Mouse (Mus musculus) retina, embryonic 14.5 days (tissue): Measurements from ENCODE around the gene Upb1.
"Not testable (repeated sequence)": the region's sequence is repeated elsewhere in the genome, so short reads cannot be mapped to it uniquely, and the experiment has no call there.

Source experiments
- DNase-seq: peaks from one replicate; pipeline ENCODE4 v3.0.0-alpha.2; 2015; ENCODE audit warnings: low spot score

The Upb1 gene

DNA sequence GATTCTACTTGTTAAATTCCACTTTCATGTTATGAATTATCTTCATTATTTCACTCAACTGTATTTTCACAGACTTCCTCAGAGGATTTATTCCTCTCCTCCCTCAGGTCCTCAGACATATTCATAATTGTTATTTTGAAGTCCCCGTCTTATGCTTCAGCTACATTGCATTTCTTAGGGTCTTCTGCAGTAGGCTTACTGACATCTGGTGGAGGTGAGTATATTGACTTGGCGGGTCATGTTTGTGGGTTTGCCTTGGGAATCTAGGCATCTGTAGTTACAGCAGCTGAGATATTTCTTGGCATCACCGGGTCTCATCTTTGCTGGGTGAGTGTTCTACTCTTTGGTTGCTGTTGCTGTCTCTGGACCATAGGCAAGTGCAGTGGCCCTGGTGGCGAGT is at the start of gene Upb1:
TSS of gene Upb1 (plus strand) at position 158 of the 400 bp plus-strand sequence.
- DNase-seq: no peak

DNA sequence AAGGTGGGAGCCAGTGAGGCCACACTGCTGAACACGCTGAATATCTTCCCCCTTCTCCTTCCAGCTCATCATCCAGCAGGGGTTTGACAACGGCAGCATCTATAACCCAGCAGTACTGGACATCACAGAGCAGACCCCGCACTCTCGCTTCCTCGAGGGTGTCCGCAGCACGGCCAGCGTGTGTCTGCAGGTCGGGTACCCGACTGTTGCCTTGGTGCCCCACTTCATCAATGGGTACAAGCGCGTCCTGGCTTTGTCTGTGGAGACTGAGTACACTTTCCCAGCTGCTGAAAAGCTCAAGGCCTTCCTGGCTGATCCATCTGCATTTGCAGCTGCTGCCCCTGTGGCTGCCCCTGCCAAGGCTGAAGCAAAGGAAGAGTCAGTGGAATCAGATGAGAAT is 48.4 kb upstream of the Upb1 start:
- no peak for DNase-seq

DNA sequence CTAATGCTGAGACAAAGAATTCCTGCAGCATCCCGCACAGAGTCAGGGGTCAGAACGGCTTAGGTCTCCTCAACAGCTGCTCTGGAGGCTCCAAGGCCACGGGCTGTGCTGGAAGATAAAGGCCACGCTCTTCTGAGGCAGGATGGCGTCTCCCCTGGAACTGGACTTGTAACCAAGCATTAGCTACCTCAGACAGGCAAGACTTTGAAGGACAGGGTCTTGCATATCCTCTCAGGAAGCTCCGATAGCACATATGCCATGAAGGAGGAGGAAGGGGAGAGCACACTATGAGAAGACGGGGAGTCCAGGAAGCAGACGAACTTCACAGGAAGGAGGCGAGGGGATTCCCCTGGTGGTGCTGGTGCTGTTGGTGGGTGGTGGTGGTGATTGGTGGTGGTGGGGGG is 47.1 kb upstream of the Upb1 start:
- not testable (repeated sequence) for DNase-seq

DNA sequence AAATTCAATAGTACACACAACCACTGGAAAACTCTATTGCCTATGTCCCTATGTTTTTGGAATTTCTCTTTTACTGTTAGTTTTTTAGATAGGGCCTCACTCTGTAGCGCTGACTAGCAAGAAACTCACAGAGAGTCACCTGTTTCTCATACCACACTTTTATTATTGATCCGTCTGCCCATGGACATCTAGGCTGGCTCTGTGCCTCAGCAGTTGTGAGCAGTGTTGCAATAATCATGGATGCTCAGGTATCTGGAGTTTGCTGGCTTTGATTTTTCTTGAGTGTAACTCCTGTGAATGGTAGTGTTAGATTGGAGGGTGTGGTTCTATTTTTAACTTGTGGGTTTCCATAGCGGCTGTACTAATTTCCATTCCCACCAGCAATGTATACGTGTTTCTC is 45.6 kb upstream of the Upb1 start:
- DNase-seq: no peak

DNA sequence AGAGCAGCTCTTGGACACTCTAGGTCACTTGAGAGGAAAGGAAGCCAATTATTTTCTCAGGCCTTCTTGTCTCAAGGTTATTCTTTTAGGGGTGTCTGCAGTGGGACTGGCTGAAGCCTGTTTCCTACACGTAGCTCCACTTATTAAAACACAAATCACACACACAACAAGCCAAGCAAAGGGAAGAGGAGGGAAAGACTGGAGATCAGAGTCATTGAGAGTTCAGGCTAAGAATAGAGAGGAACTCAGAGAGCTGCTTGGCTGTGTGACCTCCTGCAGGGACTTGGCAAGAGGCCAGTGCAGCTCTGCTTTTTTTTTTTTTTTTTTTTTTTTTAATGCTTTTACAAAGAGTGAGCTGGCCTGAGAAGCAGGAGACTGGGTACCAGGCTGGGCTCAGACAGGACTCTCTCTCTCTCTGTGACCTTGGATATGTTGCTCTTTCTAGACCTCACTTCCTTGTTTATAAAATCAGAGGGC is 36.7 kb upstream of the Upb1 start:
- DNase-seq: peak; percentile 61

DNA sequence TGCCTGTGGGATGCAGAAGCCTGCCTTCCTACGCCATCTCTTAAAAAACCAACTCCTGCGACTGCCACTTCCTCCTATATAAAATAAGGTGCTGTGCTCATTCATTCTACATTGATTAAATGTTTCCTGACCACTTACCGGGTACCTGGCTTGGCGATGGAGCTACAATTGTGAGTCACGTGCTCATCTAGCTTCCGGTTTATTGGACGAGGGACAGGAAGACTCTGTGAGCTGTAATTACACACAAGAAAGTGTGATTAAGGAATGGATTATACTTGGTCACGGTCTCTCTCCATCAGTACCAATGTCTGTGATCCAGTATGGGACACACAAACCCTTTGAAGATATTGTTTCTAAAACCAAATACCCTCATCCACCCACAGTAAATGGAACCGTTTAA is 36.1 kb upstream of the Upb1 start:
- DNase-seq: no peak

DNA sequence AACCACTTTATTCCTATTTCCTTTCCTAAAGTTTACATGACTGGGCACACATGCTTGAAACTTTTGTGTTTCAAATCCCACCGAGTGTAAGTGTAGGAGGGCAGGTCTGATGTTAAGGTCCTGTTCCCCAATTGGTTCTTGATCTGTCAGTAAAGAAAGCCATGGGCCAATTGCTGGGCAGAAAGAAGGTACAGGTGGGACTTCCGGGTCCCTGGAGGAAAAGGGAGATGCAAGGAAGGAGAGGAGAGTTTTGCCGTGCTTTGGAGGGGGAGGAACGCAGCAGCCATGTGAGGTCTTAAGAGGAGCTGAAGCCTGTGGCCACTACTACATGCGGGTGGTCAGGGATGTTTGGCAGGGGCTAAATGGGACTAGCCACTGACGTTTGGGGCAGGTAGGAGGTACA is 35.7 kb upstream of the Upb1 start:
- no peak for DNase-seq

DNA sequence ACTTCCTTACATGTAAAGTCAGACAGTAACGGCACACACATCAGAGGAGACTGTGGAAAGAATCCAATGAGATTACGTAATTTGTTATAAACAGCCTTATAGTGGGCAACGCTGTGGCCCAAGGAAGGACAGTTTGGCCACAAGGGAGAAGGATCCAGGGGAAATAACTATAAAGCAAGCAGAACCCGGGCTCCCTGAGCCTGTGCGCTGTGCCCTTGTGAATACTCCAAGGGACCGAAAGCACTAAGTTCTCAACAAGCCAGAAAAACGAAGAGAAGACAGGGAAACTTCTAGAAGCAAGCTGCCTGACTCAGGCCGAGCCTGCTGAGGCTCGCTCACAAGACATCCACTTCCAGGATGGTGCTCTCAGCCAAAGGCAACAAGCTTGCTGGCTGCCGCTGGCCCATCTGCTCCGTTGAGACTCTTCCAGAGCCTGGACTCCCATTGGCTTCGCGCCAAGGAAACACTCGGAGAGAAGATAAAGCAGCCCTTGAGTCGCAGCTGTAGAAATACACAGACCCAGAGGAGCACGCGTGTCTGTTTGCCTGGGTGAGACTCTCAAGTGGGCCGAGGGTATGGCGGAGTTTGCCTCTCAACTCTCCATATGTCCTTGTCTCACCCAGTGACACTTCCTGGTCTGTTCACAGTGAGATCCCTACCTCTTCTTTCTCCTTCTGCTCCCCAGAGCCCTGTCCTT is 27.1 kb upstream of the Upb1 start:
- not testable (repeated sequence) for DNase-seq

DNA sequence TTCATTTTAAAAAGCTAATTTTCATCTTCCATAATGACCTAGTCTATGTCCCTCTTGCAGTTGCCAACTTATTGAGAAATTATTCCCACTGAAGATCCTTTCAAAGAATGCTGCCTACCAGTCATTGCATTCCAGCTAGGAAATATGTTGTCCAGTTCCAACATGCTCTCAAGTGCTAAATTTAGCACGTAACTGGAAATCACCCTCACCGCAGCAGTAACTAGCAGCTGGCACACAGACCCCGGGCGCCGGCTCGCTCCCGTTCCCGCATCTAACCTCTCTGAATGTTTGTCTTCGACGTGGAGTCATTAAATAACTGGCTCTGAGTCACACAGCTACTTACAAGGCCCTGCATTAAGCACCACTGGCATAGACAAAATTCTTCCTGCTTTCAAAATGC is 22.2 kb upstream of the Upb1 start:
- DNase-seq: no peak

DNA sequence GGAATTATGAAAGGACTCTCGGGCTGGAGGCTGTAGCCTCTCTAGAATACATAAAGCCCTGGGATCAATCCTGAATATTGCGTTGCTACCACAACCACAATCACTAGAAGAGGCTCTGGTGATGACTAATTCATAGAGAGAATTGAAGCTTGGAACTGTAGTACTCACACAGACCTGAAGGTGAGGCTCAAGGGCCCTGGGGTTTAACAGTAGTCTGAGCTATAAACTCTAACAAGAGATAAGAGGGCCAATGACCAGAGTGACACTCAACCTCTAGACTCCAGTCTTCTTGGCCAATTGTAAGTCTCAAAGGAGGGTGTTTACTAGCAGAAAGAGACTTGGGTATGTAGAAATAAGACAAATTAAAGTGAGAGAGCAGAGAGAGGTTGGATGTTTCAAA is 10.8 kb upstream of the Upb1 start:
- no peak for DNase-seq

DNA sequence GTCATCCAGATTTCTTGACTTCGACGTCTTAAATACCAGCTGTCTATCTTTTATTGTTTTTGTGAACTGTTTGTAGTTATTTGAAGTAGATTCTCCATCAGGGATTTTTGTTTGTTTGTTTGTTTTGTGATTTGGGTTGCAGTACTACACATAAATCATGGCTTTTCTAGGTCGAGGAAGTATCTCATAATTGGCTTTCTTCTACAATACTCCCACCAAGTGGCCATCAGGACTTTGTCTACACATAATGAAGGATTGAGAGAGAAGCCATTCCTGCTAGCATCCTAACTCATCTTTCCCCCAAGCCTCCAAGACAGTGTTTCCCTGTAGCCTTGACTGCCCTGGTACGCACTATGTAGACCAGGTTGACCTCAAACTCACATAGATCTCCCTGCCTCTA is 10.1 kb upstream of the Upb1 start:
- DNase-seq: no peak

DNA sequence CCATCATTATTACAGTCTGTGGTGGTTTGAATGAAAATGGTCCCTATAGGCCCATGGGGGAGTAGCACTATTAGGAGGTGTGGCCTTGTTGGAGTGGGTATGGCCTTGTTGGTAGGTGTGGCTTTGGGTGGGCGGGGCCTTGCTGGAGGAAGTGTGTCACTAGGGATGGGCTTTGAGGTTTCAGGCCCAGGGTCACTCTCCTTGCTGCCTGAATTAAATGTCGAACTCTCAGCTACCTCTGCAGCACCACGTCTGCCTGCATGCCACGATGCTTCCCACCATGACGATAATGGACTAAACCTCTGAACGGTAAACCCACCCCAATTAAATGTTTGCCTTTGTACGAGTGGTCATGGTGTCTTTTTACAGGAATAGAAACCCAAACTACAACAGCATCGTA is 6.1 kb upstream of the Upb1 start:
- no peak for DNase-seq

DNA sequence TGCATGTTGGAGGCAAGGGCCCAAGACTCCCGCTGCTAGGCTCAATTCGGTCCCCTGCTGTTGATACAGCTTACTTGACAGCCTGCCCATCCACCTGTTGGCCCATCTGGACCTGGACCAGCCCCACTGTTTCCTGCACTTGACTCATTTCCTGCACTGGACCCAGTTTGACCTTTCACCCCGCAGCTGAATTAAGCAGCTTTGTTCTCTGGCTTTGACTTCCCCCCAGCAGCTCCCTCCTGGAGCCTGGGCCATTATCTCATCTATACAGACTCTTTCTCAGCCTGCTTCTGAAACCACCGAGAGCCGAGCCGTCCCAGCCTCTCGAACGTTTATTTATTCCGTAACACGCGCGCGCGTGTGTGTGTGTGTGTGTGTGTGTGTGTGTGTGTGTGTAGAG is 3.9 kb upstream of the Upb1 start:
- peak; percentile 20 for DNase-seq

DNA sequence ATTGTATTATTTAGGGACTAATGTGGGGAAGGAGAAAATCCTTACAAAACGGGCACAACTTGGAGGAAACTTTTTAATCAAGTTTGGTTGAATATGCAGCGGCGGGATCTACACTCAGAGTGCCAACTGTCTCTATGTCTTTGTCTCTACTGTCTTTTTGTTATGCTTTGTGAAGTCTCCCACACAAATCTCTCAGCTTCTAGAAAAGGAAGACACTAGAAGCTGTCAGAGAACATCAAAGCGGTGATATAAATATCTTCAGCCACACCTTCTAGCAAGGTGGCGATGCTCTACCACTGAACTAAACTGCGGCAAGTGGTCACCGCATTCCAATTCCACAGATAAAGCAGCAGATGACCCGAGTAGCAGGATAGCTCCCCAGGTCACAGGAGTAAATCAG is 5.0 kb downstream of the Upb1 start:
- DNase-seq: no peak

DNA sequence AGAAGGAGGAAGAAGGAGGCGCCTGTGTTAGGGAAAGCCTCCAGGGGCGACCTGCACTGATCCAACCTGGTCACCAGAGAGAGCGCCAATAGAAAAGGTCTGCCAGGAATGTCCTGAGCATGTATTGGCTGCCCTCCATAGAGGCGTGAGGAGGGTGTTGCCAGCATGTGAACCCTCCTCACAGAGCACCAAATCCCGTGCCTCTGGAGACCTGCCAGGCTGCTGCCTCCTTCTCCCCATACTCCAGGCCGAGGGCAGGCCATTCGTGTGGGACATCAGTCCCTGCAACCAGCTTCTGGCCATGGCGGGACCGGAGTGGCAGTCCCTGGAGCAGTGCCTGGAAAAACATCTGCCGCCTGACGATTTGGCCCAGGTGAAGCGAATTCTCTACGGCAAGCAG is 5.8 kb downstream of the Upb1 start:
- no peak for DNase-seq

DNA sequence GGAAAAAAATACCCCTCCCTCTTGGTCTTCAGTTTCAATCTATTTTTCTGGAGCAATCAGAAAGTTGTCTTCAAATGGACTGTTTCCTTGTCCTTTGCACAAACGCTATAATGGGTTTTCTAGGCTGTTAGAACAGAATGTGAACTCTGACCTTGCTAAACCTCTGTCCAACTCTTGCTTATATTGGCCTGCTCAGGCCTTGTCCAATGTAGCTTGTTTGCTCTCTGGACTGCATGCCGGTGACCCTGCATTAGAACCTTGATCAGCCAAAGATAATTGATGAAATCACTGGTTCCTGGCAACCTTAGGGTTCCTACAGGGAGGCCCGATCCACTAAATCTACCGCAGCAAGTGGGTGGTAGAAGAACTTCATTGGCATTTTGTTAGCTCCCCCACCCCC is 6.8 kb downstream of the Upb1 start:
- no peak for DNase-seq

DNA sequence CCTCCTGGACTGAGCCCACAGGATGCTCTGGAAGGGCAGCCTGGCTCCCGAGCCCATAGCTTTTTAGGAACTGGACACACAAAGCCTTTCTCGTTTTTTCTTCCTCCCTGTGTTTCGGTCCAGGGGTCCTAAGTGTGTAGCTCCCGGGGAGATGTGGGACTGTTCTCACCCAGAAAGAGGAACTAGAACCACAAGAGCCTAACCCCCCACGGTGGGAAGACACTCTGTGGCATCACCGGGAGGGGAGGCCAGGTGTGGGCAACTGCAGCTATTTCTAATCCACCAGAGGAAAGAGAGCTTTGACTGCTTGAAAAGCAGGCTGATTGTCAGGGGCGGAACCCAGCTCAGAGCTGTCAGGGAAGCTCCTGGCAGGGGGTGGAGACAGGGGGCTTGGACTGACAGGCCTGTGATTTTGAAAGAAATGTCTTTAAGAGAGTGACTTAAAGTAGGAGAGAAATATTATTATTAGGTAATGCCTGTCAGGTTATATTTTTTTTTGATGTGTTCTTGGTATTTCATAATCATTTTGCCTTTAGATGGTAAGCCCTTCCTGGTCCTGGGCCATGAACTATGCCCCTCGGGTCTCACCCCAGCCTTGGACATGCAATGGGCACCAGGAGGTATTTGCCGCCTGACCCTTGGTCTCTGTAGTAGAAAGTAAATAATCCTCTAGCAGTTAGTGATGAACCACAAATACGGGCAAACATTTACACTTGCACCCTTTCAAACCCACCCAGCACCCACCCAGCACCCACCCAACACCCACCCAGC is 10.6 kb downstream of the Upb1 start:
- DNase-seq: not testable (repeated sequence)

DNA sequence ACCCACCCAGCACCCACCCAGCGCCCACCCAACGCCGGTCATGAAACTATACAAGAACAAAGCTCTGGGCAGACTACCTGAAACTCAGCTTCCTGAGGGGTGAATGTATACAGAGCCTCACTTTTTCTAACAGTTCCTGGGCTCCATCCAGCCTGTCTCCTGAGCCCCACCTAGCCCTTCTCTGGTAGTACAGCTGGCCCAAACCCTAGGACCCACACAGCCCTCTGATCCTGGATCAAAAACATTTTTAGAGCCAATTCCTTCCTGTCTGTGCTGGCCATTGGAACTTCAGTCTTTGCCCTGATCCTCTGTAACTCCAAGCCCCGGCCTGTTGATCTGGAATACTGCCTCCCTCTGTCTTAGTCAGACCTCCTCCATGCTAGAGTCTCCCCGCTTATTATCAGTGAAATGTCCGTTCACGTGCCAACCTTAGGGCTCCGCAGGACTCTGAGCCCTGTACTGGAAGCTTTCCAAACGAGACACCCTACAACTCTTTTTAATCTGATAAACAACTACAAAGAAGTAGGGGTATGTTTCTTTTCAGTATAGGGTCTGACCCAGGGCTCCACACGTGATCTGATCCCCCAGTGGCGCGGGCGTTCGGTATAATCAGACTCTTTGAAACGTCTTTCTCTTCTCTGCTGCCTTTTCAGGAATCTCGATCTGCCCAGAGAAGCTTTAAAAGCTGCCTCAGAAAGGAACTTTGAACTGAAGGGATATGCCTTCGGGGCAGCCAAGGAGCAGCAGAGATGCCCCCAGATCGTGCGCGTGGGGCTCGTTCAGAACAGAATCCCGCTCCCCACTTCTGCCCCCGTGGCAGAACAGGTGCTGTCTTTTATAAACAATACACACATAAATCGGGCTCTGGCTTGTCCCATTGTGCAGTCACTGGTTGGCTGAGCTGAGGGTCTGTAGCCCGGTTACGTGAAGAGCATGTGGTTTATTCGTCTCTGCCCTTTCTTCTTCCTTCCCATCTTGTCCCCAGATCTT is 11.5 kb downstream of the Upb1 start:
- no peak for DNase-seq

DNA sequence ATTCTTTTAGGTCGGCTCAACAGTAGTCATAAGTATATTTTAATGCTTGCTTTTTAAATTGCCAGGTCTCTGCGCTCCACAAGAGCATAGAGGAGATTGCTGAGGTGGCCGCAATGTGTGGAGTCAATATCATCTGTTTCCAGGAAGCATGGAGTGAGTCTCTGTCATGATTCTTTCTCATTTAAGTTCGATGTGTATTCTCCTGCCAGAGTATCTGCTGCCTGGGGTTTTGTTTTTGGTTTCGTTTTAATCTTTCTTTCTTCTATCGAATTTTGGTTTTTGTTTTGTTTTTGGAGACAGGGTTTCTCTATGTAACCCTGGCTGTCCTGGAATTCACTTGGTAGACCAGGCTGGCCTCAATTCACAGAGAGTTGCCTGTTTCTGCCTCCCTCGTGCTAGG is 14.0 kb downstream of the Upb1 start:
- no peak for DNase-seq

DNA sequence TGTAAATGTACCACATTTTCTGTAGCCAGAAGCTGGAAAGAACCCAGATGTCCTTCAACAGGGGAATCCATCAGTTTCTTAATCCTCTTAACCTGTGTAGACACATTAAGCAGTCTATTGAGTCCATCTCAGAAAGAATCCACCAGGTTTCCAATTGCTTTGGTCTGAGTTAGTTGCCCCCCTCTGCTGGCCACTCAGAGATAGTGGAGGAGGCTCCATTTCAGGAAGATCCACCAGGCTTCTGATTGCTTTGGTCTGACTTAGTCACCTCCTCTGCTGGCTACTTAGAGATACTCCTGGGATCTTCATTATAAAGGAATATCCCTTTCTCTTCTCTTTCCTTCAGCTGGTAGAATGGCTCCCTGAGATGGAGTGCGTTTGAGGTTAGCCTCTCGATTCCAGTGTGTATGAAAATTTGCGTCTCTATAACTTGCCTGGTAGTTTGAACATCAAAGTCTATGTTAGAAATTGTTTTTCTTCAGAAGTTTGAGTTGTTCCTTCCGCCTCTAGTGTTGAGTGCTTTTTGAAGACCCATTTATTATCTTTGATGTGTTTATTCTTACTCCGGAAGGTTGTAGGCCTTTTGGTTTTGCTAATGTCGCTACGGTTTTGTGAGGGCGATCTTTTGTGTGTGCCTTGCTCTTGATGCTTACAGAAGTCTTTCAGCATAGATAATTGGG is 16.6 kb downstream of the Upb1 start:
- DNase-seq: no peak

DNA sequence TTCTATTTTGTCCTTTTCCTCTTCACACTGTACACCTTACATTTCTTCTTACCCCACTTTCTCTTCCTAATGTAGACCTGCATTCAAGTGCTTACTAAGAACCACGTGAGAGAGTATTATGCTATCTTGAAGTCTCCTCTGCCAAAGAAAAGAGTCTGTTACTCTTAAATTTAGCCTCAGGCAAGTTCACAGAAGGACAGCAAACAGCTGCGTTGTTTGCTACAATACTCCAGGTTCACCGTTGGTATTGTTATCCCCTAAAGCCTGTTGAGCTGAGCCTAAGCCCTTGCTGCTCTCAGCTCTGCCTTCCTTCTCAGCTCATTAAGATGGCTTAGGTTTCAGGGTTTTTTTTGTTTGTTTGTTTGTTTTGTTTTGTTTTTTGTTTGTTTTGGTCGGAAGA is 17.8 kb downstream of the Upb1 start:
- DNase-seq: no peak

DNA sequence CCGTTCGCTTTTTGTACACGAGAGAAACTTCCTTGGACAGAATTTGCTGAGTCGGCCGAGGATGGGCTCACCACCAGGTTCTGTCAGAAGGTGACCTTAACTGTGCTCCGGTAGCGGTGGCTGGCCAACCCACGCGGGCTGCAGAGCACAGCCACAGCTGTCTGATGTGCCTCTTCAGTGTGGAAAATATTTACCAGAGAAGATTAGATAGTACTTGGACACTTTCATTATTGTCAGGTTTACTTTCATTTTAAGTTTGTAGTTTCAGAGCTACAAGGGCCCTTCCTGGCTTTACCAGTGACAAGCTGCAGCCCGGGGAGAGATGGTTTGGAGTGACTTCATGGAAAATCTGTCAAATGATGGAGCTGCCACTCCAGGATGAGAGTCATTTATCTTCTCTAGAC is 23.6 kb downstream of the Upb1 start:
- no peak for DNase-seq
